Mouse (Mus musculus): ENCODE measurements around the gene Wipf2.

DNA sequence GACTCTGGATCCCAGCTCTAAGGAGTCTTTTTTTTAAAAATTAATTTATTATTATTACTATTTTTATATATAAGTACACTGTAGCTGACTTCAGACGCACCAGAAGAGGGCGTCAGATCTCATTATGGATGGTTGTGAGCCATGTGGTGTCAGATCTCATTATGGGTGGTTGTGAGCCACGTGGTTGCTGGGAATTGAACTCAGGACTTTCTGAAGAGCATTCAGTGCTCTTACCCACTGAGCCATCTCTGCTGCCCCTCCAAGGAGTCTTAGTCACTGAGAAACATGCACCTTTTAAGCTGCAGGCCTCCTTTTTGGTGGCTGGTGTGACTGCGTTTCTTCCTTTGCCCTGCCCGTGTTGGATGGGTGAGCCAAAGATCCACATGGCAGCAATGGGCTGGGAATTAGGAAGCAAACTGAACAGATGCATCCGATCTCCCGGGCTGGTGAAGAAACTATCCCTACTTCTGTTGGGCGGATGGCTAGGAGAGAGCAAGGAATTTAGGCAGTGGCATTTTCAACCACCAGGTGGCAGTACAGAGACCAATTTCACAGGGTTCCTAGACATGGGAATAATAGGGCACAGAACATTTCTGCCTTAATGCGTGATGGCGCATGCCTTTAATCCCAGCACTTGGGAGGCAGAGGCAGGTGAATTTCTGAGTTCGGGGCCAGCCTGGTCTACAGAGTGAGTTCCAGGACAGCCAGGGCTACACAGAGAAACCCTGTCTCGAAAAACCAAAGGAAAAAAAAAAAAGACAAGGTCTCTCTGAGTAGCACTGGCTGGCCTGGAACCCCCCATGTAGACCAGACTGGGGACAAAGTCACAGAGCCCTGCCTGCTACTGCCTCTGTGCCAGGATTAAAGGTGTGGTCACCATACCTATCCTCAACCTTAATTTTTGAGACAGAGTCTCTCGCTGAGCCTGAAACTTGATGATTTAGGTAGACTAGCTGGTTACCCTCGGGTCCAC lies 4.4 kb upstream of the Wipf2 start:
- TF ChIP-seq POLR2A (IDR thresholded peaks at IDR 0.05; ENCODE audit: insufficient read depth, low read depth, low read length) (no peak), CTCF (IDR thresholded peaks at IDR 0.05) (peak; percentile 78)

Measured in heart, adult 2 months (tissue).